Mouse (Mus musculus) myocyte (in vitro differentiated cells): ENCODE measurements around the gene Mmrn2. TPM values are rescaled to one million over a fixed set of nuclear protein-coding genes. Genes with fewer than 3 reads are reported as not detected.
A peak's percentile ranks its signal among the peaks of the same experiment; 100 is the strongest.

ENCODE experiments used
- H3K27me3 ChIP-seq: one replicate; pipeline ENCODE4 v1.6.1; 2011; ENCODE audit not compliant: control insufficient read depth, insufficient read depth, insufficient read length
- H3K36me3 ChIP-seq: one replicate; pipeline ENCODE4 v1.6.1; 2011; ENCODE audit not compliant: control insufficient read depth, insufficient read depth
- H3K4me2 ChIP-seq: one replicate; pipeline ENCODE4 v1.6.1; 2011; ENCODE audit warnings: low read depth, control low read depth
- H3K4me3 ChIP-seq: one replicate; pipeline ENCODE4 v1.5.1; 2011; ENCODE audit warnings: mild to moderate bottlenecking, control low read depth, moderate library complexity
- H3K79me2 ChIP-seq: one replicate; pipeline ENCODE4 v1.6.1; 2011; ENCODE audit not compliant: control insufficient read depth, insufficient read depth
- H3ac ChIP-seq: one replicate; pipeline ENCODE4 v1.6.1; 2011; ENCODE audit not compliant: control insufficient read depth, insufficient read length
- CEBPB ChIP-seq: IDR thresholded peaks from 2 replicates; pipeline ENCODE4 v1.6.1; 2011; ENCODE audit warnings: mild to moderate bottlenecking, moderate library complexity; ENCODE audit not compliant: poor library complexity, insufficient read depth, severe bottlenecking
- E2F4 ChIP-seq: IDR thresholded peaks from one replicate; pipeline ENCODE4 v1.6.1; 2011; ENCODE audit warnings: mild to moderate bottlenecking, control low read depth, moderate library complexity; ENCODE audit not compliant: insufficient read depth
- MAX ChIP-seq: IDR thresholded peaks from one replicate; pipeline ENCODE4 v1.6.1; 2011; ENCODE audit warnings: low read depth, mild to moderate bottlenecking, control low read depth
- MYOD1 ChIP-seq, 3 experiments: IDR thresholded peaks; one replicate each; pipeline ENCODE4 v1.6.1; 2011; ENCODE audit warnings: control low read depth in 2 of 3, low read depth in 2 of 3, mild to moderate bottlenecking in 2 of 3, moderate library complexity in 1 of 3; ENCODE audit not compliant: insufficient read length in 2 of 3, control insufficient read depth in 1 of 3
- MYOG ChIP-seq, 3 experiments: IDR thresholded peaks; one replicate each; pipeline ENCODE4 v1.6.1; 2011; ENCODE audit warnings: control low read depth in 2 of 3, low read depth in 2 of 3, mild to moderate bottlenecking in 2 of 3; ENCODE audit not compliant: insufficient read length in 2 of 3, control insufficient read depth in 1 of 3, insufficient read depth in 1 of 3
- POLR2A ChIP-seq: IDR thresholded peaks from one replicate; pipeline ENCODE4 v1.6.1; 2011; ENCODE audit warnings: low read depth, mild to moderate bottlenecking, control low read depth, moderate library complexity; ENCODE audit not compliant: insufficient read length
- POLR2AphosphoS2 ChIP-seq: IDR thresholded peaks from one replicate; pipeline ENCODE4 v1.6.1; 2011; ENCODE audit warnings: low read depth, control low read depth; ENCODE audit not compliant: insufficient read length
- REST ChIP-seq: IDR thresholded peaks from one replicate; pipeline ENCODE4 v1.6.1; 2011; ENCODE audit warnings: mild to moderate bottlenecking, control low read depth, moderate library complexity; ENCODE audit not compliant: insufficient read depth, insufficient read length
- SRF ChIP-seq: IDR thresholded peaks from one replicate; pipeline ENCODE4 v1.6.1; 2011; ENCODE audit warnings: low read depth; ENCODE audit not compliant: control insufficient read depth, insufficient read length
- TCF12 ChIP-seq: IDR thresholded peaks from one replicate; pipeline ENCODE4 v1.6.1; 2011; ENCODE audit warnings: mild to moderate bottlenecking, control low read depth; ENCODE audit not compliant: poor library complexity, insufficient read depth, severe bottlenecking
- TCF3 ChIP-seq: IDR thresholded peaks from one replicate; pipeline ENCODE4 v1.6.1; 2011; ENCODE audit warnings: low read depth, control low read depth; ENCODE audit not compliant: insufficient read length
- USF1 ChIP-seq: IDR thresholded peaks from one replicate; pipeline ENCODE4 v1.6.1; 2011; ENCODE audit warnings: low read depth, mild to moderate bottlenecking, control low read depth, moderate library complexity
- polyA plus RNA-seq: library from polyadenylated mRNA; unstranded; fragments of >200 nt; fragmentation: generic; extraction: Trizol; gene quantifications from one replicate; pipeline ENCODE4 v1.2.1, GENCODE M21; 2012; ENCODE audit warnings: missing spikeins

Mmrn2 gene
- polyA plus RNA-seq, 1 experiment = 0.02 TPM

GRCm38 (mm10) chr14:34393295-34393694 is 18.0 kb downstream of the Mmrn2 start:
- H3ac ChIP-seq = no peak overlapping the region
- H3K4me3 ChIP-seq = no peak overlapping the region
- no peaks in the 10 kb centered on the region for H3K36me3 ChIP-seq
- no peak overlapping the region for H3K4me2 ChIP-seq
- H3K79me2 ChIP-seq = no peaks in the 10 kb centered on the region
- TF ChIP-seq REST (no peak), MYOD1 (IDR thresholded peaks at IDR 0.05; ENCODE audit: control insufficient read depth in 1 of 3, insufficient read length in 2 of 3, low read depth in 2 of 3) (no peak), POLR2A (no peak), CEBPB (no peak), MYOG (IDR thresholded peaks at IDR 0.05; ENCODE audit: control insufficient read depth in 1 of 3, insufficient read depth in 1 of 3, insufficient read length in 2 of 3, low read depth in 2 of 3) (no peak)
- H3K27me3 ChIP-seq = no peaks in the 10 kb centered on the region

GRCm38 (mm10) chr14:34397871-34398270 is 22.6 kb downstream of the Mmrn2 start:
- TF ChIP-seq POLR2AphosphoS2 (no peak), USF1 (no peak), POLR2A (no peak), SRF (no peak), MAX (no peak), TCF12 (no peak), MYOD1 (IDR thresholded peaks at IDR 0.05; ENCODE audit: control insufficient read depth in 1 of 3, insufficient read length in 2 of 3, low read depth in 2 of 3) (no peak), E2F4 (no peak), CEBPB (no peak), MYOG (IDR thresholded peaks at IDR 0.05; ENCODE audit: control insufficient read depth in 1 of 3, insufficient read depth in 1 of 3, insufficient read length in 2 of 3, low read depth in 2 of 3) (no peak), TCF3 (no peak), REST (no peak)
- H3K4me2 ChIP-seq = no peak overlapping the region
- no peak overlapping the region for H3ac ChIP-seq
- no peak overlapping the region for H3K4me3 ChIP-seq
- H3K27me3 ChIP-seq = no peaks in the 10 kb centered on the region
- H3K79me2 ChIP-seq = no peaks in the 10 kb centered on the region
- no peaks in the 10 kb centered on the region for H3K36me3 ChIP-seq

GRCm38 (mm10) chr14:34398901-34399300 is 23.6 kb downstream of the Mmrn2 start:
- Histone ChIP-seq H3K79me2 (no peaks in the 10 kb centered on the region), H3K4me3 (no peak overlapping the region), H3ac (no peak overlapping the region), H3K4me2 (no peak overlapping the region), H3K36me3 (no peaks in the 10 kb centered on the region), H3K27me3 (no peaks in the 10 kb centered on the region)
- TF ChIP-seq POLR2A = no peak
- no peak for TF ChIP-seq E2F4
- no peak for TF ChIP-seq POLR2AphosphoS2
- TF ChIP-seq MYOD1 (IDR thresholded peaks at IDR 0.05; ENCODE audit: control insufficient read depth in 1 of 3, insufficient read length in 2 of 3, low read depth in 2 of 3) = no peak
- no peak for TF ChIP-seq MAX
- TF ChIP-seq MYOG (IDR thresholded peaks at IDR 0.05; ENCODE audit: control insufficient read depth in 1 of 3, insufficient read depth in 1 of 3, insufficient read length in 2 of 3, low read depth in 2 of 3) = no peak
- TF ChIP-seq TCF3 = no peak
- no peak for TF ChIP-seq TCF12
- TF ChIP-seq SRF = no peak
- no peak for TF ChIP-seq USF1
- no peak for TF ChIP-seq REST
- no peak for TF ChIP-seq CEBPB

- TF ChIP-seq POLR2AphosphoS2 (peak; percentile 22), REST (no peak)
- no peak overlapping the region for H3ac ChIP-seq
- H3K27me3 ChIP-seq = no peaks in the 10 kb centered on the region
- H3K36me3 ChIP-seq = no peaks in the 10 kb centered on the region
- no peak overlapping the region for H3K4me3 ChIP-seq
- no peak overlapping the region for H3K4me2 ChIP-seq
- no peaks in the 10 kb centered on the region for H3K79me2 ChIP-seq
Observed at GRCm38 (mm10) chr14:34399301-34399700, 24.0 kb downstream of the Mmrn2 start.

GRCm38 (mm10) chr14:34400021-34400420 is 24.8 kb downstream of the Mmrn2 start:
- Histone ChIP-seq H3K4me2 (no peak overlapping the region), H3K79me2 (no peaks in the 10 kb centered on the region), H3K27me3 (no peaks in the 10 kb centered on the region), H3K4me3 (no peak overlapping the region), H3K36me3 (no peaks in the 10 kb centered on the region), H3ac (no peak overlapping the region)
- TF ChIP-seq CEBPB (no peak), SRF (no peak), POLR2A (no peak), MYOD1 (IDR thresholded peaks at IDR 0.05; ENCODE audit: control insufficient read depth in 1 of 3, insufficient read length in 2 of 3, low read depth in 2 of 3) (no peak), MAX (no peak), REST (no peak), USF1 (no peak), TCF12 (no peak), TCF3 (no peak), MYOG (IDR thresholded peaks at IDR 0.05; ENCODE audit: control insufficient read depth in 1 of 3, insufficient read depth in 1 of 3, insufficient read length in 2 of 3, low read depth in 2 of 3) (no peak), E2F4 (no peak), POLR2AphosphoS2 (no peak)
